Mouse (Mus musculus) 416B (cell line): ENCODE results near the gene Psma4.
"Not testable (repeated sequence)": the region's sequence is repeated elsewhere in the genome, so short reads cannot be mapped to it uniquely, and the experiment has no call there.

Experiments used
- DNase-seq: peaks from one replicate; pipeline ENCODE4 v3.0.0; 2011; ENCODE audit warnings: low read depth

The Psma4 gene

DNA sequence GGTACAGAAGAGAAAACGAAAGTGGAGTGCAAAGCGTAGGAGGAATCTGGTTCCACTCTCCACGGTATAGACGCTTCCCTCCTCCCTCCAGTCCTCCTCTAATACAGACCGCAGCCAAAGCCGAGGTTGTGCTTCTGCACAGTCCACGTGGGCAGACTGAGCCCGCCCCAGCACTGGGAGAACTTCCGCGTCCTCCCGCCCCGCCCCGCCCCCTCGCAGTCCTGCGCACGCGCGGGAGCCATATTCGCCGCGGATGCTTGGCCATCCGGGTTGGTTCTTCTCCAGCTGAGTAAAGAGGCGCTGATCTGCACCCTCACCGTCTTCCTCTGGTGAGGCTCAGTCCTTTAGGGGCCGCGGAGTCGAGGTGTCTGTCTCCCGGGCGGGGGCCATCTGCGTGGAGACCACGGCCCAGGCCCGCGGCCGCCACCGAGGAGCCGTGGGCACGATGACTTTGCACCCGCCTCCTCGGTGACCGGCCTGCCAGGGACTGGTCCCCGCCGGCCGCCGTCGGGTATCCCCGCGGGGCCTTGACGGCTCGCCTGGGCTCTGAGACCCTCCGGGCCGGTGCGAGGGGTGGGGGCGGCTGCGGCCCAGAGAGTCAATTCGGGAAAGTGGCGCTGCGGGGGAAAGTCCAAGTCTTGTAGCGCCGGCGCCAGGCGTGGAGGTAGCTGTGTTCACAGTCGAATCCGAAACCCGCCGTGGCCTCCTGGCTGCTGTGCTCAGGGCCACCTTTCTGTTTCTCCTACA lies at the start of gene Psma4, which contains the start of gene AY074887:
Gene Psma4 (plus strand): TSS at position 216 of the 747 bp plus-strand sequence.
Gene AY074887 (minus strand): TSS at position 424 of the 747 bp plus-strand sequence.
- DNase-seq = peak; percentile 96

DNA sequence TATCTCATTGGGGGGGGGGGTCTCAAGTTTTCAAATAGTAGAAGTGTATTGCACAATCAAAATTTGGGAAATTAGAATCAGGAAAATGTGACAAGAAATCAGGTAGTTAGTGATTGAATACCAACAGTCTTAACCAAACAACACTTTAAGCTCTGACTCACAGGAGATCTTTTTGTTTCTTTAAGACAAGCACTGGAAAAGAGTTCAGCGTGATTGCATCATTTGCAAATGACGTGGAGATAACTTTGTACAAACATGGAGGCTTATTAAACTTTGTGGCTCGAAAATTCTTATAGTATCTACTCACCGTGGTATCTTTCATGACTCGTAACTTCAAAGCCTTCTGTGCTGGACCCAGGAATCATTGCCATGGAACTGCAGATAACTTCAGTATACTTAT lies 41.1 kb upstream of the Psma4 start:
- DNase-seq = peak; percentile 38

DNA sequence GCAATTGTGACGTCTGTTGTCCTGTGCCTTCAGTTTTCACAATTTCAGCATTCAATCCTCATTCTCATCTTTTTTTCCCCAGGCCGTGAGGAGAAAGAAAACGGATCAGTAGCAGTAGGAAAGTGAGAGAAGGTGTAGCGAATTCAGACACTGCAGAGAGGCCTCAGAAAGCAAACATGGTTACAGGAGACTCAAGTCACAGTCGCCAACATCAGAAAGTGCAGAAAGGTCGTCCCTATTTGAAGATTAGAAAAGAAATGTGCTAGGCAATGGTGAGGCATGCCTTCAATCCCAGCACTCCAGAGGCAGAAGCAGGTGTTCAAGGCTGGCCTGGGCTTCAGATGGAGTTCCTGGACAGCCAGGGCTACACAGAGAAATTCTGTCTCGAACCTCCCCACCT lies 35.0 kb upstream of the Psma4 start:
- DNase-seq = no peak

DNA sequence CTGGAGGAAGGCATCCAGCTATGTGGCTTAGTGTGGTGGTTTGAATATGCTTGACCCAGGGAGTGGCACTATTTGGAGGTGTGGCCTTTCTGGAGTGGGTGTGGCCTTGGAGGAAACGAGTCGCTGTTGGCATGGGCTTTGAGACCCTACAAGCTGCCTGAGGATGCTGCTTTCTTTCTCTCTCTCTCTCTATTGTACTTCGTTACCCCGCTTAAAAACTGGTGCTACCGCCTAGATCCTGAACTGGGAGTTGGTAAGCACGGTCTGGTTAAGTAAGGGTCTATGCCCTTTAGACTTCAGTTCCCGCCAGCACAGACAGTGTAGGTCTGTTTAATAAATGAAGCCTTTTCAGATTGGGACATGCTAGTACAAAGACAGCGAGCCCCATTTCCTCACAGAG lies 34.2 kb upstream of the Psma4 start:
- DNase-seq = no peak

DNA sequence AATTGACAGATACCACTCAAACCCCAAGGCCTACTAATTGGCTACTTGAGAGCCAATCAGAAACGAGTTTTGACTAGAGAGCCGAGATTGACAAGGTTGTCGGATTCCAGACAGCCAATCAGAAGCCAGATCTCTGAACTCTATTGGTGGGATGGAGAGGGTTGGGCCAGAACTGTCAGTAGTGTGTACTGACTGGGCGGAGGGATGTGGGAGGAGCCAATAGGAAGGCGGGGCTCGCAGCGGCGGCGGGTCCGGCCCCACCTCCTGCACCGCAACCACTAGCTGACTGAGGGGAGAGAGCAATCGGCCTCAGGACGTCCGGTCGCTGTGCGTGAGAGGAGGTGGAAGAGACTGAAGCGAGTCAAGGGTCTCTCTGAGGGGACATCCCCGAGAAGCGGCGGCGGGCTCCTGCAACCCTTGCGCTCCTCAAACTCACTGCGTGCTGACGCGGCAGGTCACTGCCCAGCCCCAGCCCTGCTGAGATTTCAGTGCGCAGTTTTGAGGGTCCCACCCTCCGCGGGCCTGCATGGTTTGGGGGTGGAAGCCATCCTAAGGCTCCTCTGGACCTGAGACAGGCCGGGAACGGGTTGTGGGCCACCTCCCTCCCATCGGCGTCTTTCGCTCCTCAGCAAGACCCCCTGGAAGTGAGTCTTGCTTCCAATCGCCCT lies 33.4 kb upstream of the Psma4 start, which contains the start of gene Hykk:
Gene Hykk (plus strand): TSS at position 274 of the 668 bp plus-strand sequence.
- DNase-seq = no peak

DNA sequence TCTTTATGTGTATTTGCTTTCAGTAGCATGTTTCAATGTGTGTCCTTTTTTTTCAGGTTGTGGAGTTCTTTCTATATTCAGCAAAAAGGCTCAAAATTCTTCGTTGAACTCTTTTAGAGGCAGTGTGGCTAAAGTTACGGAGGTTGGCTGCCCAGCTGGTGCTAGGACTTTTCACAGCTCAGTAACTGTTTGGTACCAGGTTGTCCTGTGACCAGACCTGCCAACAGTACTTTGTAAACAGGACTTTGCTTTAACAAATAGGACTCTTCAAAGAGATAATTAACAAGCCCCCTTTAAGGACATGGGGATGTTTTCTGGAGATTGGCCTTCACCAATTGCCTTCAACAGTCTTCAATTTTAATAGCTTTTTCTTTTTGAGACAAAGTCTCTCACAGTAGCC lies 32.4 kb upstream of the Psma4 start:
- no peak for DNase-seq

DNA sequence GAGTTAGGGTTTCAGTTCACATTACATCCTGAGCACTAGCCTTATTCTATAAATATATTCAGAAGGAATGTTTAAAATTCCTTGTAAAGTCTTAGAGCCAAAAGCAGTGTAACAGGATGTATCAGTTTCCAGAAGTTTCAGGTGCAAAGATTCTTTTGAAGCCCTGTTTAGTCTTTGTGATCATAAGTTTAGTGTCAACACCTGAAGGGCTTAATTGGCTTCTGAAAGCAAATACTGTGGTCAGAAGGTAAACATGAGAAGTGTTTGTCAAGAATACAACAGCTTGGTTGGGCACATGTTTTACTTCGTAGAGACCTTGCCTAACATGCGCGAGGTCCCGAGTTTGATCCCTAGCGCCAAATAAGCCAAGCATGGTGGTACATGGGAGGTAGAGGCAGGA lies 31.8 kb upstream of the Psma4 start:
- no peak for DNase-seq

DNA sequence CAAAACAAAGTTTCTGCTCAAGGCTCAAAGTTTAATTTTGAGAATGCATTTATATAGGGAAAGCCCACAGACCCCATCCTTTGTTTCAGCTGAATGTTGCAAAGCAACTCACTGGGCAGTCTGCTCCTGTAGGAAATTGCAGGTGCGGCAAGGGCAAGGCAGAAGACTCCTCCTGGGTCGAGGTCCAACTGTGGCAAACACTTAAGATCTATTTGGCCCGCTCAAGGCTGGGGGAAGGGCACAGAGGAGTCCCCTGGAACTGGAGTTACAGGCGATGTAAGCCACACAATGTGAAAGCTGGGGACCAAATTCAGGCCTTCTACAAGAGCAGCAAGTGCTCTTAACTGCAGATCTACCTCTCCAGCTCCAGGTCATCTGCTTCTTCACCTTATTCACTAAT lies 30.6 kb upstream of the Psma4 start:
- DNase-seq = no peak

DNA sequence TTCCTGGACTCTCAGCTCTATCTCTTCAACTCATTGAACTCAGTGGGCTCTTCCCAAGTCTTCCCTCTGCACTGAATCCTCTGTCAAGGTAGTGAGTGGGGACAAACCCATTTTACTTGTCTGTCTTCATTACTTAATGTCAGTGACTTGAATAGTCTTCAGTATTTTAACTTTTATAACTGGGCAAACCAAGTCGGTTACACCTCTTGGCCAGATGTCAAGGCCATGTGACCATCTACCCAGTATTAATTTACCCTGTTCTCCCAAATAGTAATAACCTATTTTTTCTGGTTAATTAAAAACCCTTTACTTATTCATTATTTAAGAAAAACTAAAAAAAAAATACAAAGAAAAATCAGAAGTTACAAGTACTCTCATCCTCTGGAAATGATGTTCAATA lies 19.8 kb upstream of the Psma4 start:
- no peak for DNase-seq

DNA sequence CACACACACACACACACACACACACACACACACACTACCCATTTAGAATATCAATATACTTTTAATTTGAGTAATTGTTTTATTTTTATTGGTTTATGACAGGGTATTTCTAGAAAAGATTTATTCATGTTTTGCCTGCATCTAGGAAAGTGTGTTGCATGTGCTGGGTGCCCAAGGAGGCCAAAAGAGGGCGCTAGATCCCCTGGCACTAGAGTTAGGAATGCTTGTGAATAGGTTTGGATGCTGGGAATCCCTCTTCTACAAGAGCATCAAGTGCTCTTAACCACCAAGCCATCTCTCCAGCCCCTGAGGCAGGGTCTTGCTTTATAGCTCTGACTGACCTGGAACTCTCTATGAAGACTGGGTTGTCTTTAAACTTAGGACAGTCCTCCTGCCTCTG lies 18.8 kb upstream of the Psma4 start:
- DNase-seq = peak; percentile 33

DNA sequence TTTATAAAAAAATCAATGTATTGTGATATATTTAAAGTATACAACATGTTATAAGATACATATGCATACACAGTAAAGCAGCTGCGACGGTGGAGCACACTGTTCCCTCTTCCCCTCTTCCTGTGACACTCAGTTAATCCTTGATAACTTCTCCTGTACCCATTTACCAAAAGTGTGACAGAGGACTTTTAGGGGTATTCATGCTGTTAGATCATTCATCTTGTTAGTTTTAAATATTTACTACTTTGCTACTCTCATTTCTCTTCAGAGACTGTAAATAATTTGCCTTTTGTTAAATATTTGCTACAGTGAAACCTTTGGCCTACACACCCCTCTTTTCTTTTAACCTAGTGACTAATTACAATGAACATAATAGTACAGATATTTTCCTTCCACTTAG lies 18.2 kb upstream of the Psma4 start:
- DNase-seq = no peak

DNA sequence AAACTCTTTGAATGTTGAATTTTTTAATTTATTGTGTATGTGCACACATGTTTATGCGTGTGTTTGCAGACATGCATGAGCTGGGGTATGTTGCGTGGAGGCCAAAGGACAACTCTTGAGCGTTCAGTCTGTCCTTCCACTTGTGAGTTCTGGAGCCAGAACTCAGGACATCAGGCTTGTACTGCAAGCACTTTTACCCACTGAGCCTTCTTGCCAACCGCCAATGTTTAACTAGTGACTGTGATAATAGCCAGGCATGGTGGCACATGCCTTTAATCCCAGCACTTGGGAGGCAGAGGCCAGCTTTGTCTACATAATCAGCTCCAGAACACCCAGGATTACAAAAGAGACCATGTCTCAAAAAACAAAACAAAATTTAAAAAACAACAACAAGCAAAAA lies 8.5 kb upstream of the Psma4 start:
- no peak for DNase-seq

DNA sequence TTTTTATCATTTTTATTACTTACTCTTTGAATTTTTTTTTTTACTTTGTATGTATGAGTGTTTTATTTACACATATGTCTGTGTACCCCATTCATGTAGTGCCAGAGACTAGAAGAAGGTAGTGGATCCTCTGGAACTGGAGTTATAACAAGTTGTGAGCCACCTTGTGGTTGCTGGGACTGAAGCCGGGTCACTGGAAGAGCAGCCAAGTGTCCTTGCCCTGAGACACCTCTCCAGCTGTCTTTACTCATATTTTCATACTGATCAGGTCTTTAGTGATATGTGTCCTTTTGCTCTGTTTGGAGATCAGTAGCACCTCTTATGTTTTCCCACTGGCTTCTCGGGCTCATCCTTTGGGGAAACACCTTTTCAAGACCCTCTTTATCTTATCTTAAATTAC lies 6.1 kb upstream of the Psma4 start:
- peak; percentile 32 for DNase-seq

DNA sequence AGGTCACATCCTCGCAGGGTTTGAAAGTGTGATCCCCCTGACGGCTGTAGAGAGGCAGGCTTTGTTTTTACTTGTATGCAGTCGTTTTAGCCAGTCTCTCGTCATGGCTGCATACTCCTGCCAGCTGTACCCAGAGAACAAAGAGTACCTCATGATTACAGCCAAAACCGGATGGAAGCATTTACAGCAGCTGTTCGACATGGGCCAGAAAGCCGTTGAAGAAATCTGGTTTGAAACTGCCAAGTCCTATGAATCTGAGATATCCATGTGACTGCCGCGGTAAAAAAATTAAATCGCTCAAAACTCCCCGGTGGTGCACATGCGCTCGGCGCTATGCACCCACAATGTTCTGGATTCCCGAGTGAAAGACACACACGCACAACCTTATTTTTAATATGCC lies 4.3 kb upstream of the Psma4 start:
- DNase-seq = no peak

DNA sequence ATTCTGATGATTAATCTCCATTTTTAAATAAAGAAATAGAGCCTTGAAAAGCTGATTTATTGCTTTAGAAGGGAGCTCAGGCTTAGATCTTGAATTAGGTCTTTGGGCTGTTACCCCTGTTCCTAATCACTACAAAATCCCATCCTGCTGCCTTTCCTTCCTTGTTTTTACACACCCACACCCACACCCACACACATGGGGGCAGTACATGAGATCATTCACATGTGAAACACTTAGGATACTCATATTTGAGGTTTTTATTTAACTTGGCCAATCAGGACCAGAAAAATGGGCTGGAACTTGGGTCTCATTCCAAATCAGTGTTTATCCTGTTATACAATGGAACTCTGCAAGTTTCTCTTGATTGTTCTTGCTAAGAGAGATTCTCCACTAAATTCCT lies 1.1 kb upstream of the Psma4 start:
- DNase-seq = no peak

DNA sequence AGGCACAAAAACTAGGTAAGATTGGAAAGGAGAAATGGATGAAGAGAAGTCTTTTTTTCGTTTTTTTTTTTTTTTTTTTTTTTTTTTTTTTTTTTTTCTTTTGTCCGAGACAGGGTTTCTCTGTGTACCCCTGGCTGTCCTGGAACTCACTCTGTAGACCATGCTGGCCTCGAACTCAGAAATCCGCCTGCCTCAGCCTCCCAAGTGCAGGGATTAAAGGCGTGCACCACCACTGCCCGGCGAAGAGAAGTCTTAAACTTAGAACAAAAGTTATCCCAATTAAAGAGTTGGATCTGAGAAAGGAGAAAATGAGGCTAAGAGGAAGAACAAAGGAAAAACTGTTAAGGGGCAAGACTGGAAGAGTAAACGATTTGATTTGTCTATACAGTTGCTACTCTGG lies 428 bp upstream of the Psma4 start:
- not testable (repeated sequence) for DNase-seq

DNA sequence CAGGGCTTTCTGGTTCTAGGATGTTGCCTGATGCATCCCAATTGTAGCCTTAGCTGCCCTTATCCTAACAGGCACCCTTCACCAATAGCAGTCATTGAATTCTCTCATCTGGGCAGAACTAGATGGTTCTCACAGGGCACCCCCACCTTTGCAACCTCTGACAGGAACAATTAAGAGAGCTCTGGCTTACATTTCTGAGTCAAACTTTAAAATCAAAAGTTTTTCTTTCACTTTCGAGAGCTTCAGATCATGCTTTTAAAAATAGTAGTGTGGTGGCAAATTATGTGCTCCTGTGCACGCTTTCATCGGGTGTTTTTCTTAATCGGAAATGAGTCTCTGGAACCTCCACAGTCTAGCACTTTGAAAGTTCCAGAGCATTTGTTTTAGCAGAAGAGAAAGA lies 10.5 kb downstream of the Psma4 start:
- DNase-seq = no peak

DNA sequence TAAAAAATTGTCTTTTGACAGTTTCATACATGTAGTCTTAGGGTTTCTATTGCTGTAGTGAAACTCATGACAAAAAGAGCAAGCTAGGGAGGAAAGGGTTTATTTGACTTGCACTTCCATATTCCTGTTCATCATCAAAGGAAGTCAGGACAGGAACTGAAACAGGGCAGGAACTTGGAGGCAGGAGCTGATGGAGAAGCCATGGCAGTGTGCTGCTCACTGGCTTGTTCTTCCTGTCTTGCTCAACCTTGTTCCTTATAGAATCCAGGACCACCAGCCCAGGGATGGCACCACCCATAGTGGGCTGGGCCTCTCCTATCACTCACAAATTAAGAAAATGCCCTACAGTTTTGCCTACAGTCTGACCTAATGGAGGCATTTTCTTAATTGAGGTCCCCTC lies 13.1 kb downstream of the Psma4 start:
- DNase-seq = no peak

DNA sequence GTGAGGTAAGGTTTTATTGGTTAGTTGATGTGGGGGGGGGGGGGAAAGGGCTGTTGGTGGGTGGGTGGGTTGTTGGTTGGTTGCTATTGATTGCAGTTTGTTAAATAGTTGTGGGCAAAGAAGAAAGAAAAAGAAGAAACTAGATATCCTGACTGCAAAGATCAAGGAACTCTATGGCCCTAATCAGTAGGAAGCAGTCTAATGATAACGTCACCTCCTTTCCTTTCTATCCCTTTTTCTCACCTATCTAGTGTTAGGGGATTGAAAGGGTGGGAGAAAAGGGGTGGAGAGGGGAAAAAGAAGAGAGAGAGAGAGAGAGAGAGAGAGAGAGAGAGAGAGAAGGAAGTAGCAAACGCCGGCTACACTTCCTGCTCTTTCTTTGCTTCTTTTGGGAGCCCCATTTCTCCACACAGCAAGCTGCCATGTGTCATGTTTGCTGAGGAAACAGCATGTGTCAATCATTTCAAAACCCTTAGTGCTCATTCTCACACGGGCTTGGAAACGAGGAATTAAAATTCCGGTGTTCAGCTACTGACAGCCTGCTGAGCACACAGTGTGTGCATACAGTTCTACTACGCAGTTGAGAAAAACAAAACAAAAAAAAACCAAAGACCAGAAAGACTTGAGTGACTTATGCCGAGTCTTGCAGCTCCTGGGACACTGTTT lies 19.5 kb downstream of the Psma4 start:
- peak; percentile 15 for DNase-seq

DNA sequence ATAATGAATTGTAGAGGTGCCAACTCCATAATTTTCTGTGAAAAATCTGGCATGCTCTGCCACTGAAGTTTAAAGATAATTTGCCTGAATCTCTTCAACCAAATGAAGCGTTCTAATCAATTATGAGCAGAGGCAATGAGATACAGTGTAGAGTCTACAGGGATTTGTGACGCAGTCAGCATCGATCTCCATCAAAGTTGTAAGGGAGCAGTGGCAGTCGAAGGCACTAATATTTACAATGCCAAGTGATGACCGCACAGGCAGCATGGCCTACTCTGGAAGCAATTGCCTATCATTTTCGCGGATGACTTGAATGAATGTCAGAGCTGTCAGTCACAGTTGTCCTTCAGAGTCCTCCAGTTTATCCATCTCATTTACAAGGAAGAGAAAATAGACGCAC lies 30.1 kb downstream of the Psma4 start, which contains the start of gene Chrna5:
Gene Chrna5 (plus strand): TSS at position 207 of the 400 bp plus-strand sequence.
- no peak for DNase-seq

DNA sequence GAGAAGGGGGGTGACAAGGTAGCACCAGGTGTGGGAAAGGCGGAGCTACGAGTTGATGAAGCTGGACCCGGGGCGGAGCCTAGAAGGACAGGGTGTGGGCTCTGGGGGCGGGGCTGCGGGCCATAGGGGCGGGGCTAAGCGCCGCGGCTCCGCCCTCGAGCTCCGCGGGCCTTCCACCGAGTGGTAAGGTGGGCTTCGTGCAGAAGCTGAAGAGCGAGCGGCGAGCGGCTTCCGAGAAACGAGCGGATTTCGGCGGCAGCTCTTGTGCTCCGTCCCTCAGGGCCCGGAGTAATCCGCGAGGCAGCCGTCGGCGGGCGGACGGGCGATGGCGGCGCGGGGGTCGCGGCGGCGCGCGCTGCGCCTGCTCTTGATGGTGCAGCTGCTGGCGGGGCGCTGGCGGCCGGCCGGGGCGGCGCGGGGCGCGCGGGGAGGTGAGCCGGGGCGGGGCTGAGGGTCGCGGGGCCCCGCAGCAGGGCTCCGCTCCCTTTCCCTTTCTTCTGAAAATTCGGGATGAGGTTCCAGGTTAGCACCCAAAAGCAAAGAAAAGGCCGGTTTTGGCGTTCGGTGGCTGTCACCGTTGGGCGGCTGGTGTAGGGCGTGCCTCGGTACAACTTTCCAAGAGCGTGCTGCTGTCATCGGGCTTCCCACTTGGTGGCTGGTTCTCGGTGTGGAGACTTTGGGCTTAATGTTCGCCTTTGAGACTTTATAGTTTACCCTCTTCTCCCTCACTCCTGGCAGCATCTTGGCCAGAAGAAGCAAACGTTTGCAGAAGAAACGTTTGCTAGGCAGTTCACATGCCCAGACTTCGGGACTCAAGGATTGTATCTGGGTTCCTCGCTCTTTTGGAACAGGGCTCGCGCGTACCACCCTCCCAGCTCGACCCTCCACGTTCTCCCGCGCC lies 31.0 kb downstream of the Psma4 start:
- DNase-seq = no peak

DNA sequence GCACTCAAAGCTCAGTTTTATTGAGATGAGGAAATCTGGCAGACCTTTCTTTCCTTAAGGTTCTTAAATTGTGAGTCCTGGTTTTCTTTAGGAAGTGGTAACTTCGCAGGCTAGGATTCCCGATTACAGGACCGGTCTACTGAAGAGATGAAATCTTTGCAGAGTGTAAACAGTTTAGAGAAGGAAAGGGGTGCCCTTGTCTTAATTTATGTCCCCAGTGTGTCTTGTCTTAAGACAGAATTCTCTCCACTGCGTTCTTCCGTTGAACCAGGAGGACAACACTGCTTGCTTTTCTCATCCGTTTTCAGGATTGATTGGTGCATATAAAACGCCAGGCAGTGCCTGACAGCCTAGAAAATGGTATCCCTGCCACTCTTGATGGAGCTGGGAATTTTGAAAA lies 31.8 kb downstream of the Psma4 start:
- no peak for DNase-seq
